Comparison of ENCODE assay signal across 8 mouse cellular contexts in the genomic region with DNA sequence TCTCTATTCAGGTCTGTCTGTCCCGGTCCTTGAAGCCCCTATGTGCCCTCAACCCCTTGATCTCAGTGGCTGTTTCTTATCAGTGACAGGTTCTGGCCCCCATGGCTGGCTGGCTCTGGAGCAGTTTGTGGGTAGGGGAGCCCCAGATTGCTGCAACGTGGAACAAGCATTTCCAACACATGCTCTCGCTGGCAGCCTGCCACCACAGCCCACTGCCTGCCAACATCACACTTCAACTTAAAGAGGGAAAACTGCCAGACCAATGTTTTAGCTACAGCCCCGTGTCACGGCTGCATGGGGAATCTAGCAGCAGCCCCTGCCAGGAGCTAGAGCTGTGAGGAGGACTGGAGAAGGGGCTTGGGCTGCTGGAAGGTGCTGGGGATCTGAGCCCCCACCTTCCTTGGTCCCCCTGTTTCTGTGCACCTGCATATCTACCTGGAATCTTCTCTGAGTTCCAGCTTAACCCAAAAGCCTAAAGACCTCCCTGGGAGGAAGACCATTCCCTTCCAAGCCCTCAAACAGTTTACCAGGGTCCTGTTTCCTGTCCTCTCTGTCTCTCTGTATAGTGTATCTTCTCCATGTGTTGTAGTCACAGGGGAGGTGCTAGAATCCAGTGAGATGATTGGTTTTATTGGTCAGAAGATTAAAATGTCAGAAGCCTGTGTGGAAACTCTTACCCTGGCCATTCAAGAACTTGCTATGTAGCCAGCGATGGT. TPM values are rescaled to one million over a fixed set of nuclear protein-coding genes. Genes with fewer than 3 reads are reported as not detected.
DNase-seq lines count a peak whose midpoint lies in the region; ATAC-seq and TF ChIP-seq lines count a peak whose summit lies in the region.

No protein-coding gene starts in this region.

- intact Hi-C loops in left cerebral cortex, adult 2 months (cut with DNase I): no loop called here

- no peak overlapping the region for H3K4me3 ChIP-seq in left cerebral cortex, adult 2 months

- TF ChIP-seq CTCF in left cerebral cortex, adult 2 months (IDR thresholded peaks at IDR 0.05): no peak

- no peak overlapping the region for H3K27ac ChIP-seq in left cerebral cortex, adult 2 months

- DNase-seq in cerebellum, adult 11-12 months: peak; percentile 8
- DNase-seq in 416B (ENCODE audit: low read depth): peak; percentile 48
- DNase-seq in left cerebral cortex, adult 2 months (ENCODE audit: extremely low spot score in 1 of 2, low spot score in 2 of 2): peak; percentile 63 to 76
- peak; percentile 72 for DNase-seq in right cerebral cortex, adult 18-20 months
- DNase-seq in adrenal gland, postnatal 25 days: no peak

- no peak for ATAC-seq in cerebellum, adult (ENCODE audit: insufficient number of reproducible peaks, low FRiP score, low TSS enrichment)
- ATAC-seq in frontal cortex, adult (ENCODE audit: low TSS enrichment): peak; percentile 41
- no peak for ATAC-seq in monocyte, adult 5-6 weeks (replicated peaks; ENCODE audit: insufficient number of reproducible peaks, low FRiP score, low TSS enrichment, poor library complexity, severe bottlenecking)

RNA-seq across cellular contexts. Expression of gene Nek6, which starts 50.5 kb away (rescaled TPM):
- 10 to 100 TPM; 28.2 to 29.4 TPM for total RNA-seq in left cerebral cortex, adult 2 months (2021)
- 0.39 to 0.57 TPM (median 0.53 TPM) in 3 replicates for total RNA-seq in monocyte, adult 5-6 weeks (2017)
- 11.7 and 13.2 TPM in 2 replicates for total RNA-seq in adrenal gland, postnatal 25 days (2021)
